Mouse (Mus musculus) testis, adult 2 months (tissue): Measurements from ENCODE around the gene Cop1.

Experiments used
- CTCF ChIP-seq: fragments of 200-500 bp; IDR thresholded peaks from 2 replicates; pipeline ENCODE4 v1.5.1; 2012; ENCODE audit warnings: low read depth, mild to moderate bottlenecking, inconsistent platforms, low read length, moderate library complexity; ENCODE audit not compliant: control insufficient read depth, insufficient read depth, insufficient replicate concordance
- POLR2A ChIP-seq: fragments of 200-500 bp; IDR thresholded peaks from 2 replicates; pipeline ENCODE4 v1.6.1; 2012; ENCODE audit warnings: low read depth, mild to moderate bottlenecking, inconsistent platforms, low read length, moderate library complexity; ENCODE audit not compliant: control insufficient read depth

DNA sequence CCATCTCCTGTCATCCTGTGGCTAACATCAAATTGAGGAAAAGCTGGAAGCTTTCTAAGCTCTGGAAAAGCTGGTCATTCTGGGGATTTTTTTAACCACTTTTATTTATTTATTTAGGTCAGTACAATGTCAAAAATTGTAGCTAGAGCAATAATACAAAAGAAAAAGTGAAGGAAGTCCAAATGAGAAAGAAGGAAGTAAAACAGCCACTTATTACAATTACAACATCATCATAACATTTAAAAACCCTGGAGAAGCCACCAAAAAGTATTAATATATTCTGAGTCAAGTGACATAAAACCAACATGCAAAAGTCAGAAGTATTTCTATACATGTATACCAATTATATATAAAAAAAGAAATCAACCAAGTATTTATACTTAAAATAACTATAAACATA lies 30.9 kb upstream of the Cop1 start:
- TF ChIP-seq CTCF (no peak), POLR2A (no peak)
